Mouse (Mus musculus): Measurements from ENCODE around the gene Ackr4. TPM values are rescaled to one million over a fixed set of nuclear protein-coding genes. Genes with fewer than 3 reads are reported as not detected.
A peak's percentile ranks its signal among the peaks of the same experiment; 100 is the strongest.

Gene Ackr4
- 0.37 and 0.39 TPM in 2 replicates for polyA plus RNA-seq (2014; fragmentation: Nextera tagmentation; extraction: Ambion mirVana)

DNA sequence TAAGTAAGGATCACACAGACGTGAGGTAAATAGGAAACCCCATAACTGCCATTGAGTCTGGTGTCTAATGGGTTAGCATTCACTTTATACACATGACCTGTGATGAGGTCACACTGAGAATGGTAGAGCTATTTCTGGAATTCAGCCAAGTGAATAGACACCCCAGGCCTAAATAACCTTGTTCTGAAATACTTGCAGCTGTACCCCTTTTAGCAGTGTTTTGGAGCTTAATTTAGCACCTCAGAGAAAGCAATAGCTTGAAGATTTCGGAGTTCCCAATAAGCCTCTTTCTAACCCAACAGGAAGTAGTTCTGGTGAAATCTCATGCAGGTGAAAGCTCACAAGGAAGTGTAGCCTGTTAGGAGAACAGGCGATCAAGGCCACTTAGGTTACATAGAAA is at the start of gene Ackr4:
Gene Ackr4 (minus strand): TSS at position 101 of the 400 bp plus-strand sequence.
- Histone ChIP-seq H3K27ac (ENCODE audit: low read depth) (no peak within 1 kb of the TSS), H3K27me3 (ENCODE audit: insufficient read depth, low read length) (no peaks in the 10 kb centered on the region), H3K36me3 (ENCODE audit: insufficient read depth) (no peaks in the 10 kb centered on the region), H3K4me1 (ENCODE audit: insufficient read depth) (no peaks in the 10 kb centered on the region), H3K9me3 (ENCODE audit: low read depth, low read length) (no peaks in the 10 kb centered on the region), H3K4me3 (ENCODE audit: low read depth, low read length) (no peak within 1 kb of the TSS), H3K4me2 (no peak within 1 kb of the TSS), H3K9ac (no peak within 1 kb of the TSS)
- no peak for DNase-seq
- 77% methylated on average over 3 of the region's 3 CpGs for WGBS
- no peak for ATAC-seq (ENCODE audit: insufficient read depth)
- no peak for TF ChIP-seq CTCF (IDR thresholded peaks at IDR 0.05; ENCODE audit: low read depth)

DNA sequence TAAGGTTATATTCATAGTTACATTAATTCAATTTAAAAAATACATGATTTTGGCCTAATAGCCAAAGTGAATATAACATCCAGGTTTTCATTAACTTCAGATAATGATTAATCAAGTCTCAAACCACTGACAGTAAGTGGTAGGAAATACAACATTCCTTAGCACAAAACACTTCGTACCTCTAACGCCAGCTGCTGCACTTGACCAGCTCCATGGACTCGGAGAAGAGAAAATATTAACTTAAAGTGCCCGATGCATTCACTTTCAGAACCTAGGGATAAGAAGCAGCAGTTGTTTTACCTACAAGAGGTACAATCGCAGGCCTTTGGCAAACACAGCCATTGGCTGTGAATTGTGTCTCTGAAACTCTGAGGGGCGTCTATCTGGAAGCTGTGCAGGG is 45.6 kb upstream of the Ackr4 start:
- no peak overlapping the region for H3K4me2 ChIP-seq
- no peak for ATAC-seq (ENCODE audit: insufficient read depth)
- no peak overlapping the region for H3K4me3 ChIP-seq (ENCODE audit: low read depth, low read length)
- H3K36me3 ChIP-seq (ENCODE audit: insufficient read depth) = peaks cover 76% of the 10 kb centered on the region
- no peak for TF ChIP-seq CTCF (IDR thresholded peaks at IDR 0.05; ENCODE audit: low read depth)
- H3K27me3 ChIP-seq (ENCODE audit: insufficient read depth, low read length) = no peaks in the 10 kb centered on the region
- DNase-seq = no peak
- H3K9ac ChIP-seq = no peak overlapping the region
- H3K27ac ChIP-seq (ENCODE audit: low read depth) = no peak overlapping the region
- H3K4me1 ChIP-seq (ENCODE audit: insufficient read depth) = no peaks in the 10 kb centered on the region
- H3K9me3 ChIP-seq (ENCODE audit: low read depth, low read length) = no peaks in the 10 kb centered on the region
- 78% methylated on average over 6 of the region's 6 CpGs for WGBS

DNA sequence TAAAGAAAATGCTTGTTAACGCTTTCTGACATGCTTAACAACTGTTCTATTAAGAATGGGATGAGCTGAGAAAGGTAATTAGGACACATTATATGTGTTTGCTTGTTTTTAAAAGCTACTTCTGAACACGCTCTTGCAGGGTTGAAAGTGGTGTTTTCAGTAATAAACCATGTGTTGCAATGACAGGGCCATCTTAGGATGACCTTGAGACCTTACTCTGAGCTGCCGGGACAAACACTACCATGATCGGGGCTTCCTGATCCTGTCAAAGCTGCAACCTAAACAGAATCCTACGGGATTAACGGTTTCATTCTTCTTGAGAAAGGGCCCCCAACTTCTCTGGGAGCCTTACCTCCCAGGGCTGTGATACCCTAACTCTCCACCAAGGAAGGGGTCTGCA is 44.9 kb upstream of the Ackr4 start:
- H3K9me3 ChIP-seq (ENCODE audit: low read depth, low read length) = no peaks in the 10 kb centered on the region
- peaks cover 76% of the 10 kb centered on the region for H3K36me3 ChIP-seq (ENCODE audit: insufficient read depth)
- no peak overlapping the region for H3K9ac ChIP-seq
- H3K4me3 ChIP-seq (ENCODE audit: low read depth, low read length) = no peak overlapping the region
- no peak overlapping the region for H3K4me2 ChIP-seq
- no peak overlapping the region for H3K27ac ChIP-seq (ENCODE audit: low read depth)
- no peak for DNase-seq
- ATAC-seq (ENCODE audit: insufficient read depth) = no peak
- 79% methylated on average over 6 of the region's 6 CpGs for WGBS
- no peak for TF ChIP-seq CTCF (IDR thresholded peaks at IDR 0.05; ENCODE audit: low read depth)
- H3K27me3 ChIP-seq (ENCODE audit: insufficient read depth, low read length) = no peaks in the 10 kb centered on the region
- H3K4me1 ChIP-seq (ENCODE audit: insufficient read depth) = no peaks in the 10 kb centered on the region

DNA sequence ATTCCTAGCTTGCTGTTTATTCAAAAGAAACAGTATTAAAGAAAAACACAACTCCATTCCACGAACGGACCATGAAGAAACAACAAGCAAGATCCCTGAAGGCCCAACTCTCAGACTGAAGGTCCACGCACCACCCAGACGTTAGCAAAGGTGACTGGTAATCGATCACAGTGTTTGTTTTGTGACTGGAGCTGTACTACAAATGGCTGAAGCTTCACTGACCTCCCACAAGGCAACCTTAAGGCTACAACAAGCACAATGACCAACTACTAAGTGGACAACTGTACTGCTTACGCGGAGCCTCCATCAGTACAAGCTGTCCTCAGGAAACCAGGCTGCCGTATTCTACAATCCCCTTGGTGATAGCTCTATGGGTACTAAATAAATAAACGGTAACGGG is 43.3 kb upstream of the Ackr4 start:
- H3K4me3 ChIP-seq (ENCODE audit: low read depth, low read length) = no peak overlapping the region
- no peak for TF ChIP-seq CTCF (IDR thresholded peaks at IDR 0.05; ENCODE audit: low read depth)

DNA sequence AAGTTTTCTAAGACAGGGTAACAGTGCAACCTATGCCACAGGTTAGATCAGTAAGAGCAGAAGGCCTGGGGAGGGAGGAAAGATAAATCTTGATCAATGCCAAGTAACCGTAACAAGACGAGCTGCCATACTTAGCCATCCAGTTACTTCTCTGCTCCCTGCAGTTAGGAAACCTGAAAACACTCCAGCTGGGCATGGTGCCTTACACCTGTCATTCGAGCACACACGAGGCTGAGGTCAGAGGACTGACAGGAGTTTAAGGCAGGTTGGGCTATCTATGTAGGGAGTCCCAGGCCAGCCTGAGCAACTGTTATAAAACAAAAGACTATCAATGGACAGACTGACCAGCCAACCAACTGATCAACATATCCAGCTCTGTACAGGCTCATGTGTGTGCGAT is 39.2 kb upstream of the Ackr4 start:
- H3K9ac ChIP-seq = no peak overlapping the region
- no peaks in the 10 kb centered on the region for H3K4me1 ChIP-seq (ENCODE audit: insufficient read depth)
- H3K4me3 ChIP-seq (ENCODE audit: low read depth, low read length) = no peak overlapping the region
- no peak for TF ChIP-seq CTCF (IDR thresholded peaks at IDR 0.05; ENCODE audit: low read depth)
- peaks cover 82% of the 10 kb centered on the region for H3K36me3 ChIP-seq (ENCODE audit: insufficient read depth)
- ATAC-seq (ENCODE audit: insufficient read depth) (no peak), DNase-seq (no peak)
- no peaks in the 10 kb centered on the region for H3K27me3 ChIP-seq (ENCODE audit: insufficient read depth, low read length)
- no peaks in the 10 kb centered on the region for H3K9me3 ChIP-seq (ENCODE audit: low read depth, low read length)
- 89% methylated on average over 5 of the region's 5 CpGs for WGBS
- H3K27ac ChIP-seq (ENCODE audit: low read depth) = no peak overlapping the region
- no peak overlapping the region for H3K4me2 ChIP-seq

More for the DNA sequence above, 43.3 kb upstream of the Ackr4 start:
- WGBS = 88% methylated on average over 10 of the region's 10 CpGs
- DNase-seq = no peak
- no peaks in the 10 kb centered on the region for H3K27me3 ChIP-seq (ENCODE audit: insufficient read depth, low read length)
- H3K27ac ChIP-seq (ENCODE audit: low read depth) = no peak overlapping the region
- no peaks in the 10 kb centered on the region for H3K4me1 ChIP-seq (ENCODE audit: insufficient read depth)
- H3K4me2 ChIP-seq = no peak overlapping the region
- H3K9me3 ChIP-seq (ENCODE audit: low read depth, low read length) = no peaks in the 10 kb centered on the region
- no peak for ATAC-seq (ENCODE audit: insufficient read depth)
- H3K36me3 ChIP-seq (ENCODE audit: insufficient read depth) = peaks cover 77% of the 10 kb centered on the region
- H3K9ac ChIP-seq = no peak overlapping the region

DNA sequence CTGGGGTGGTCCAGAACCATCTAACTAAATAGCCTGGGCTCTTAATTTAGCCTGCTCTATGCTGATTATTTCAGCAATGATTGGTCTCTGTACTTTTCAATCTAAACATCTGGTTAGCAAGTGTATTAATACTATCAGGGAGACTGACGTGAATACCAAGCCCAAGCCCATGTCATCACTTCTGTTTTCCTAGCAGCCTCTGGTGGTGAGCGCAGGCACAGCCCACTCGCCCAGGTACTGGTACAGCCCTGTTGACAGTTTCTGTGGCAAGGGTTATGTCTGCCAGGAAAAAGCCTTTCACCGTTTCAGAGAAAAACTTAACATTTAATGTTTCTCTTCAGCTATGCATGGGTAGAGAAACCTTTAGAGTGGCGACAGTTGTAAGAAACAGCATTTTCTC is 37.5 kb upstream of the Ackr4 start:
- TF ChIP-seq CTCF (IDR thresholded peaks at IDR 0.05; ENCODE audit: low read depth) = peak; percentile 18; the same call in 1 of the 2 replicates
- DNase-seq (no peak), ATAC-seq (ENCODE audit: insufficient read depth) (no peak)
- Histone ChIP-seq H3K9me3 (ENCODE audit: low read depth, low read length) (no peaks in the 10 kb centered on the region), H3K4me1 (ENCODE audit: insufficient read depth) (no peaks in the 10 kb centered on the region), H3K27me3 (ENCODE audit: insufficient read depth, low read length) (no peaks in the 10 kb centered on the region), H3K27ac (ENCODE audit: low read depth) (no peak overlapping the region), H3K36me3 (ENCODE audit: insufficient read depth) (peaks cover 85% of the 10 kb centered on the region), H3K4me3 (ENCODE audit: low read depth, low read length) (no peak overlapping the region), H3K4me2 (no peak overlapping the region), H3K9ac (no peak overlapping the region)
- WGBS = 85% methylated on average over 5 of the region's 5 CpGs

DNA sequence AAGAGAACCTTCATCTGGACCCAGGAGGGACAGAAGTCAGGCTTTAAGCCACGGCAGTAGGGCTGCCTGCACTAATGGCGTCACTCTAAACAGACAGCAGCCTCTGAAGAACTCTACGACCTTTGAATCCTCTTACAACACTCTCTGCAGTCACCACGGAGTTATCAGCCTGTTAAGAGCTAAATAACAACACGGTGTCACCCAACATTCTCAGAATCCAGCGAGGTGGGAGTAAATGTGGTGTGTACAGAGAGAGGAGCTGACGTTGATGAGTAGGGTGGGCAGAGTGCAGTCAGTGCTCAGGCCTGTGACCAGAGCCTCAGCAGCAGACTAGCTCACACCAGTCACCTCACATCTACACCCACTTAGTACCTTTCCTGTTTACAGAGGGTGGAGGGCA is 34.4 kb upstream of the Ackr4 start:
- H3K36me3 ChIP-seq (ENCODE audit: insufficient read depth) = peaks cover 95% of the 10 kb centered on the region
- H3K4me3 ChIP-seq (ENCODE audit: low read depth, low read length) = no peak overlapping the region
- H3K4me1 ChIP-seq (ENCODE audit: insufficient read depth) = no peaks in the 10 kb centered on the region
- ATAC-seq (ENCODE audit: insufficient read depth) (no peak), DNase-seq (no peak)
- H3K4me2 ChIP-seq = no peak overlapping the region
- WGBS = 71% methylated on average over 7 of the region's 7 CpGs
- no peak overlapping the region for H3K27ac ChIP-seq (ENCODE audit: low read depth)
- H3K9ac ChIP-seq = no peak overlapping the region
- TF ChIP-seq CTCF (IDR thresholded peaks at IDR 0.05; ENCODE audit: low read depth) = no peak
- no peaks in the 10 kb centered on the region for H3K27me3 ChIP-seq (ENCODE audit: insufficient read depth, low read length)
- no peaks in the 10 kb centered on the region for H3K9me3 ChIP-seq (ENCODE audit: low read depth, low read length)

DNA sequence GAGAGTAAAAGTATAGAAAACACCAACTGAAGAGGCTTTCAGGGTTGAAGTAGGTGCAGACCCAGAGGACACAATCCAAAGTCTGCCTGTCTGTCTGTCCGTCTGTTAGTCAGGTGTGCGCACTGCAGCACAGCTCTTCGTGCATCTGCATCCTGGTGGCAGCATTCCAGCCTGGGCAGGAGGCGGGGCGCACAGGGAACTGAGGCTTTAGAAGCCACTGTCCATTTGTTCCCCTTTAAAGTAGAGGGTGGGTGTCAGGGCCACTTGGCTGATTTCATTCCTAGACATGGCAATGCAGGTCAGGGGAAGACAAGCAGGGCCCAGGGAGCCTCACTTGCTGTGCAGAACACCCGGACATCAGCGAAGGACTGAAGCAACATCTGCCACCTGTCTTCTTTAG is 30.6 kb upstream of the Ackr4 start:
- H3K4me2 ChIP-seq = no peak overlapping the region
- H3K27ac ChIP-seq (ENCODE audit: low read depth) = no peak overlapping the region

More for the DNA sequence above, 30.6 kb upstream of the Ackr4 start:
- DNase-seq = no peak
- Histone ChIP-seq H3K4me3 (ENCODE audit: low read depth, low read length) (no peak overlapping the region), H3K9me3 (ENCODE audit: low read depth, low read length) (no peaks in the 10 kb centered on the region), H3K36me3 (ENCODE audit: insufficient read depth) (peaks cover 94% of the 10 kb centered on the region), H3K9ac (no peak overlapping the region), H3K4me1 (ENCODE audit: insufficient read depth) (no peaks in the 10 kb centered on the region), H3K27me3 (ENCODE audit: insufficient read depth, low read length) (no peaks in the 10 kb centered on the region)
- no peak for ATAC-seq (ENCODE audit: insufficient read depth)
- 93% methylated on average over 7 of the region's 7 CpGs for WGBS
- TF ChIP-seq CTCF (IDR thresholded peaks at IDR 0.05; ENCODE audit: low read depth) = no peak

All from lung, embryonic 14.5 days (tissue).